Mouse (Mus musculus): ENCODE measurements around the gene Atl3. TPM values are rescaled to one million over a fixed set of nuclear protein-coding genes. Genes with fewer than 3 reads are reported as not detected.

Atl3 gene
- total RNA-seq, 1 experiment from 2014 or later: 171 TPM

DNA sequence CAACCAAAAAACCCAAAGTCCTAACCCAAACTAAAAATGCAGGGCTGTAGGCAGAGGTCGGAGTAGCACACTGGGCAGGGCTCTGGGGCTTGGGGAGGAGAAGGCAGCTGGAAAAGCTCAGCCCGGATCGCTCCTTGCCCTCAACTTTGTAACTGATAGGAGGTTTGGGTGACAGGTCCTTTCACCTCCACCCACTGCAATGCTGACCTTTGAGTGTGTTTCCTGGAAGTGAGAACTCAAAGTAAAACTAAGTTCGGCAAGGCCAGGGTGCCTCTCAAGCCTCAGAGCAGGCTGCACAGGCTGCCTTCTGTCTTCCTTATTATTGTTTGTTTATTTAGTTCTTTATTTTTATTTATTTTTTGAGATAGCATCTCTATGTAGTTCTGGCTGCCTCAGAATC lies 66.1 kb downstream of the Atl3 start:
- no peak for DNase-seq

GRCm38 (mm10) chr19:7561456-7561855 lies 67.6 kb downstream of the Atl3 start:
- no peak for DNase-seq

DNA sequence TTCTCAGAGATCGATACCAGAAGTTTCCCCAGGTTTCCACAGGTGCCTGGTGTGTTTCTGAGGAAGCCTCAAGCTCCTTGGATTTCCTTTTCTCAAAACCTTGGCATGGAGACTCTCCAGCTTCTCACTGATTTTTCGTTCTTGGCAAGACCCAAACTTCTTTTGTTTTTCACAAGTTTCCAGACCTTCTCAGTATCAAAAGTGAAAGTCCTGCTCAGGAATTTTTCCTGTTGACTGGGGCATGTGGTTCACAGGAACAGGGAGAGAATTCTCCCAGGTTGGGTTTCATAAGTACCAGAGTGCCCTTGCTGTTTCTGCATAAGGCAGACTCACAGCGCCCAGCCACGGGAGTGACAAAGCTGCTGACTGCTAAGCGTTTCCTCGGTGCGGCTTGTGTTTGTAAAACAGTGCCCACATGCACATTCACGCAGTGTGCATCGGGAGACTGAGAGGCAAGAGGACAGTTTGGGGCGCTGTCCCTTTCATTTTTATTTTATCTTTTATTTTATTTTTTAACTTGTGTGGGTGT lies 68.8 kb downstream of the Atl3 start:
- no peak for DNase-seq

GRCm38 (mm10) chr19:7563676-7564075 lies 69.8 kb downstream of the Atl3 start:
- DNase-seq: no peak

DNA sequence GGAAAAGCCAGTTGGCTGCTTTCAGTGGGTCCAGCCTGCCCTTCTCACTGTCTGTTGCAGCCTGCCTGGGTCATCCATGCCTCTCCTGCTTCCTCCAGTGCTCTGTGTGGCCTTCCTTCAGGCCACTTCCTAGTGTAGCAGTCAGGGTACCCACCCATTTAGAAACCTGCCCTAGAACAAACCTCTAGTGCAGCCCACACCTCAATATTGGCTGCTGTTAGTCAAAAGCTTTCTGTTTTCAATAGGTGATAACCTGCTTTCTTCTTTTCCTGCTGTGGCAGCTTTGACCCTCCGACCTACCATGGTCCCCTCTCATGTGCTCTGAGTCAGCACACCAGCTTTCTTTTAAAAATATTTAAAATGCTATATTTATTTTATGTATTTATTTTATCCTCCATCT lies 70.6 kb downstream of the Atl3 start:
- DNase-seq: no peak

DNA sequence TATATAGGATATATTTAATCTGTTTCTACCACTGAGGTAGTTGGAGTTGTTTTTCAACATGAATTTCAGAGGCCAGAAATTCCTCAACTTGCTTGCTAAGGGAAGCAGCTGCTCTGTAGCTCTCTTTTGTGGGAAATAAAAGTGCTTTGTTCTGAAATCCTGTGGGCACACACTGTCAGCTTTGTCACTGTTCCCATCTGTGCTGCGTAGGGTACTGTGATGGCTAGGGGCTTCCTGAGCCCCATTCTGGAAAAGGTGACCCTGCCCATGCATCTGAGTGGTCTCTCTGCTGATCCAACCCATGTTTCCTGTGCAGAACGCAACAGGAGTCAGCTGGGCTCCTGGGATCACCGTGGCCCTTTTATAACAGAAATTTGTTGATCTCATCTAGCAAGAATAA lies 73.0 kb downstream of the Atl3 start:
- DNase-seq: no peak

GRCm38 (mm10) chr19:7568364-7568763 lies 74.5 kb downstream of the Atl3 start:
- DNase-seq: no peak

- no peak for DNase-seq
Measured at GRCm38 (mm10) chr19:7569650-7570049, 75.8 kb downstream of the Atl3 start.

DNA sequence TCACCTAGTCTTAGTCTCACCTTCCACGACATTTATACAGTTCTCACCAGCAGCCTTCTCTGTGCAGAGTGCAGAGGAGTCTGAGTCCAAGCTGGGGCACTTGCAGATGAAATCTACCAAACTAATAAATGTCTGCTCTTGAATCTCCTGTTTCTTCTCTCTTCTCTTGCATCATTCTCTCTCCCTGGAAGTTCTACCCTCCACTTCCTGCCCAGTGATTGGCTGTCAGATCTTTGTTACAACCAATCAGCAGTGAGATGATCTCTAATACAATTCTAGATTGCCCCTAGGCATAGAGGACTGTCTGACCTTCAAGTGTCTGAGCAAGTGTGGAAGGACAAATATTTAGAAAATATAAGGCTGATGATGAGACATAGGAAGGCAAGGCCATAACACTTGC lies 82.3 kb downstream of the Atl3 start:
- no peak for DNase-seq

GRCm38 (mm10) chr19:7577710-7578109 lies 83.9 kb downstream of the Atl3 start:
- DNase-seq: no peak

GRCm38 (mm10) chr19:7581042-7581441 lies 87.2 kb downstream of the Atl3 start:
- DNase-seq: no peak

- no peak for DNase-seq
Measured at GRCm38 (mm10) chr19:7583101-7583500, 89.3 kb downstream of the Atl3 start.

DNA sequence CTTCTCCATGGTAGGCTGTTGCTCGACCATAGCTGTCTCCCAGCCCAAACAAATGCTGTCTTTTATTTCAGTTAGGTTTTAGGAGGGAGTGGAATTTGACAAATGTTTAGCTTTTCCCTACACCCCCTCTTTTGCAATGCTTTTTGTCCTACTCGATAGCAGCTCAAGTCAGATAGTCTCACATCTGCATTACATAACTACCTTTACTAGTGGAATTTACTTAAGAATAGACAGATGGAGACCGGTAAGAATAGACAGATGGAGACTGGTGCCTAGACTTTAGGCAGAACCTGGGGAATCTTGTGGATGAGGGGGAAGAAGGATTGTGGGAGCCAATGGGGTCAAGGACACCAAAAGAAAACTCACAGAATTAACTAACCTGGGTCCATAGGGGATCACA lies 89.8 kb downstream of the Atl3 start:
- no peak for DNase-seq

GRCm38 (mm10) chr19:7585279-7585678 lies 91.4 kb downstream of the Atl3 start:
- DNase-seq: peak; percentile 62

- no peak for DNase-seq
Measured at GRCm38 (mm10) chr19:7585764-7586163, 91.9 kb downstream of the Atl3 start.

Other genes with a start within 250 kb of the Atl3 start
- 5.6 and 6.0 TPM in 2 replicates for gene Rcor2, start 226.7 kb upstream of the Atl3 start, total RNA-seq (2021)
- gene Mark2, start 152.2 kb upstream of the Atl3 start, total RNA-seq (2021): 85.5 and 96.0 TPM in 2 replicates
- gene Spindoc, start 111.0 kb upstream of the Atl3 start, total RNA-seq (2021): 20.9 and 21.1 TPM in 2 replicates
- gene 2700081O15Rik, start 76.4 kb upstream of the Atl3 start, total RNA-seq (2021): 30.7 and 33.6 TPM in 2 replicates
- gene Rtn3, start 10.8 kb upstream of the Atl3 start, total RNA-seq (2021): 131 TPM in 2 replicates
- 29.8 and 41.6 TPM in 2 replicates for gene Pla2g16, start 63.4 kb downstream of the Atl3 start, total RNA-seq (2021)
- 14.1 and 16.8 TPM in 2 replicates for gene Lgals12, start 113.2 kb downstream of the Atl3 start, total RNA-seq (2021)
- not detected in 2 replicates for gene Hrasls5, start 118.5 kb downstream of the Atl3 start, total RNA-seq (2021)
- not detected in 2 replicates for gene Slc22a19, start 217.3 kb downstream of the Atl3 start, total RNA-seq (2021)